Mouse (Mus musculus): ENCODE data around the gene Pa2g4. TPM values are rescaled to one million over a fixed set of nuclear protein-coding genes. Genes with fewer than 3 reads are reported as not detected.
"Not testable (repeated sequence)": the region's sequence is repeated elsewhere in the genome, so short reads cannot be mapped to it uniquely, and the experiment has no call there.

Gene Pa2g4
- total RNA-seq, 4 experiments from 2014 or later = 29.0 to 39.9 (median 33.1) TPM

- DNase-seq (ENCODE audit: low spot score in 2 of 2) = no peak
These were observed 13.5 kb upstream of the Pa2g4 start for GRCm38 (mm10) chr10:128579298-128579697.

GRCm38 (mm10) chr10:128578330-128578729, 12.5 kb upstream of the Pa2g4 start:
- DNase-seq (ENCODE audit: low spot score in 2 of 2) = no peak

- no peak for DNase-seq (ENCODE audit: low spot score in 2 of 2)
These were observed 9.3 kb upstream of the Pa2g4 start for GRCm38 (mm10) chr10:128575063-128575462.

- DNase-seq (ENCODE audit: low spot score in 2 of 2) = no peak
These were observed 490 bp downstream of the Pa2g4 start for GRCm38 (mm10) chr10:128565206-128565787.

- no peak for DNase-seq (ENCODE audit: low spot score in 2 of 2)
These were observed 2.2 kb downstream of the Pa2g4 start for GRCm38 (mm10) chr10:128563544-128563943.

GRCm38 (mm10) chr10:128556963-128557362, 8.8 kb downstream of the Pa2g4 start:
- no peak for DNase-seq (ENCODE audit: low spot score in 2 of 2)

GRCm38 (mm10) chr10:128556286-128556685, 9.5 kb downstream of the Pa2g4 start:
- no peak for DNase-seq (ENCODE audit: low spot score in 2 of 2)

GRCm38 (mm10) chr10:128555567-128555966, 10.2 kb downstream of the Pa2g4 start:
- not testable (repeated sequence) for DNase-seq (ENCODE audit: low spot score in 2 of 2)

- DNase-seq (ENCODE audit: low spot score in 2 of 2) = not testable (repeated sequence)
These were observed 15.5 kb downstream of the Pa2g4 start for GRCm38 (mm10) chr10:128550144-128550823.

GRCm38 (mm10) chr10:128549682-128550057, 16.1 kb downstream of the Pa2g4 start:
- peak; percentile 21 to 36 for DNase-seq (ENCODE audit: low spot score in 2 of 2)

- DNase-seq (ENCODE audit: low spot score in 2 of 2) = peak; percentile 86 to 92
These were observed 16.7 kb downstream of the Pa2g4 start, which contains the start of gene Rpl41 for GRCm38 (mm10) chr10:128548947-128549681. Rpl41 (minus strand) TSS chr10:128549305.

GRCm38 (mm10) chr10:128548051-128548791, 17.6 kb downstream of the Pa2g4 start:
- DNase-seq (ENCODE audit: low spot score in 2 of 2) = not testable (repeated sequence)

GRCm38 (mm10) chr10:128547361-128548032, 18.3 kb downstream of the Pa2g4 start, which contains the start of gene Zc3h10:
Zc3h10 (minus strand) TSS chr10:128547774.
- peak; percentile 85 to 93 for DNase-seq (ENCODE audit: low spot score in 2 of 2)

- DNase-seq (ENCODE audit: low spot score in 2 of 2) = no peak
These were observed 19.0 kb downstream of the Pa2g4 start for GRCm38 (mm10) chr10:128546787-128547186.

- DNase-seq (ENCODE audit: low spot score in 2 of 2) = no peak
These were observed 19.4 kb downstream of the Pa2g4 start for GRCm38 (mm10) chr10:128546361-128546760.

GRCm38 (mm10) chr10:128545570-128545898, 20.3 kb downstream of the Pa2g4 start:
- no peak for DNase-seq (ENCODE audit: low spot score in 2 of 2)

GRCm38 (mm10) chr10:128544674-128545569, 20.9 kb downstream of the Pa2g4 start:
- DNase-seq (ENCODE audit: low spot score in 2 of 2) = no peak

- DNase-seq (ENCODE audit: low spot score in 2 of 2) = no peak
These were observed 21.6 kb downstream of the Pa2g4 start for GRCm38 (mm10) chr10:128544151-128544657.

- no peak for DNase-seq (ENCODE audit: low spot score in 2 of 2)
These were observed 22.7 kb downstream of the Pa2g4 start for GRCm38 (mm10) chr10:128543100-128543499.

GRCm38 (mm10) chr10:128538340-128538870, 27.4 kb downstream of the Pa2g4 start:
- no peak for DNase-seq (ENCODE audit: low spot score in 2 of 2)
